Mouse (Mus musculus) midbrain, embryonic 16.5 days (tissue): Measurements from ENCODE around the gene Rftn1. TPM values are rescaled to one million over a fixed set of nuclear protein-coding genes. Genes with fewer than 3 reads are reported as not detected.

Experiments
- ATAC-seq: fragments of 200-750 bp; cut with Nextera tagmentation; 2 replicates; pipeline ENCODE4 v1.8.0; 2017; ENCODE audit warnings: moderate TSS enrichment
- H3K27ac ChIP-seq: fragments of 300-500 bp; sonication (generic); 2 replicates; pipeline ENCODE4 v1.5.1; 2014; ENCODE audit warnings: mild to moderate bottlenecking, low read length, mixed read lengths
- H3K27me3 ChIP-seq: fragments of 300-500 bp; sonication (generic); 2 replicates; pipeline ENCODE4 v1.6.1; 2014; ENCODE audit warnings: low read depth, low read length, mixed read lengths; ENCODE audit not compliant: control insufficient read depth, insufficient read depth
- H3K36me3 ChIP-seq: fragments of 300-500 bp; sonication (generic); 2 replicates; pipeline ENCODE4 v1.6.1; 2014; ENCODE audit warnings: mild to moderate bottlenecking, low read length, moderate library complexity, mixed read lengths; ENCODE audit not compliant: control insufficient read depth, insufficient read depth
- H3K4me1 ChIP-seq: fragments of 300-500 bp; sonication (generic); 2 replicates; pipeline ENCODE4 v1.6.1; 2014; ENCODE audit warnings: mild to moderate bottlenecking, low read length, mixed read lengths; ENCODE audit not compliant: control insufficient read depth, insufficient read depth
- H3K4me2 ChIP-seq: fragments of 300-500 bp; sonication (generic); 2 replicates; pipeline ENCODE4 v1.6.1; 2014; ENCODE audit warnings: mild to moderate bottlenecking, low read length, mixed read lengths
- H3K4me3 ChIP-seq: fragments of 300-500 bp; sonication (generic); 2 replicates; pipeline ENCODE4 v1.5.1; 2014; ENCODE audit warnings: low read depth, mild to moderate bottlenecking, low read length, moderate library complexity, mixed read lengths
- H3K9ac ChIP-seq: fragments of 300-500 bp; sonication (generic); 2 replicates; pipeline ENCODE4 v1.6.1; 2014; ENCODE audit warnings: low read depth, low read length, mixed read lengths
- H3K9me3 ChIP-seq: fragments of 300-500 bp; sonication (generic); replicated peaks from 2 replicates; pipeline ENCODE4 v1.6.1; 2014; ENCODE audit warnings: mild to moderate bottlenecking, low read length, mixed read lengths; ENCODE audit not compliant: control insufficient read depth, poor library complexity, severe bottlenecking
- WGBS: fragments of 180-500 bp; shearing (Covaris S2); extraction: QIAGEN DNeasy Blood & Tissue Kit; methylation state at CpG from one replicate; pipeline ENCODE4 v1.1.7; 2014; 5-methylcytosine and 5-hydroxymethylcytosine counted together
- polyA plus RNA-seq: library from polyadenylated mRNA; unstranded; fragments of >200 nt; fragmentation: Nextera tagmentation; extraction: Ambion mirVana; gene quantifications from 2 replicates; pipeline ENCODE4 v1.2.1, GENCODE M21; 2015

The Rftn1 gene
- polyA plus RNA-seq, 1 experiment from 2014 or later = 28.2 TPM

DNA sequence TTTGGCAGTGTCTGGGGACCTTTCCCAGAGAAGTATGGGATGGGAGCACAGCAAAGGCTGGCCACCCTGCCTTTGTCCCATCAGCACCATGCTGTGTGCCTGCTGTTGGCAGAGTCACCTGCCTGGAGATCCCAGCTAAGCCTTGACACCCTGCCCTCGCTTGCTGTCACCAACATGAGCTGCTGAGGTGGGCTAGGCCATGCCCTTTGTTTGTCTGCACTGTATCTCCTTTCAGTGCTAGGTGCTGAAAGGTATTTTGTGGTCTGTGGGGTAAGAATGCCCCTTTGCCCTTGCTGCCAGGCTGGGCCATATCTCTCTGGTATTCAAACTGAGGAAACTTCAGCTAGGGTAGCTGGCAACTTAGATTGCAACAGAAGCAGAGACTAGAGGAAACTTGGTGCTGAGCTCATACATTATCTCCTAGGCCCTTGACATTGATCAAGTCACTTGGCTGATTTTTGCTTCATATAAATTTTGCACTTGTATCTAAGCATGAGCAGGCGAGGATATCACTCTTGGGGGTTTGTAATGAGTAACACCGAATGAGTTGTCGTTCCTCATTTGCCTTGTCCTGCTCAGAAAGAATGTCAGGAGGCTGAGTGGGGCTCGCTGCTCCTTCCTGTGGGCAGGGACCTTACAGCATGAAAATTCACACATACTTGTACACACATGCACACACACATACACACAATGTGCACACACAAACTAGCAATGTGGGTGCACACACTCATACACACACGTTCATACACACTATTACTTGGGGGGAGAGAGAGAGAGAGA lies 207.7 kb downstream of the Rftn1 start:
- Histone ChIP-seq H3K36me3 (no peaks in the 10 kb centered on the region), H3K9ac (no peak overlapping the region), H3K4me1 (no peaks in the 10 kb centered on the region), H3K27me3 (no peaks in the 10 kb centered on the region), H3K27ac (no peak overlapping the region), H3K4me3 (no peak overlapping the region), H3K9me3 (peaks cover 4% of the 10 kb centered on the region; the same call in 1 of the 2 replicates), H3K4me2 (no peak overlapping the region)
- ATAC-seq = no peak
- 86% methylated on average over 6 of the region's 6 CpGs for WGBS

DNA sequence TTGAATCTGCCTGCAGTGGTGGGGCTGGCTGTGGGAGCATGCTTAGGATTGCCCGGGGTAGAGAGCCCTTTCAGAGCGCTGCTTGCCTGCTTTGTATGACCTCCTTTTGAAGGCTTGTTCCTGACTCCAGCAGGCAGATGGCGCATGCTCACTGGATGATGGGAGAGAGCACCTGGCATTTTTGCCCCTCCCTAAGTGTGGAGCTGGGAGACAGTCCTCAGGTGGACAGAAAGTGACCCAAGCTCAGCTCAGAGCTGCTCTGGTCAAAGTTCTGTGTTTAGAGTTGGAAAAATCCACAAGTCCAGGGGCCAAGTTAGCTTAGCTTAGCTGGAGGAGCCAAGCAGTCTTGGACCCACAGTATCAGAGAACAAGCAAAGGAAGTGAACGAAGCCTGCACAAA lies 208.9 kb downstream of the Rftn1 start:
- Histone ChIP-seq H3K4me2 (no peak overlapping the region), H3K9ac (no peak overlapping the region), H3K27ac (no peak overlapping the region), H3K4me1 (0 out of 2 replicates have a peak, but pooled peaks cover 2% of the 10 kb centered on the region), H3K9me3 (peaks cover 4% of the 10 kb centered on the region; the same call in 1 of the 2 replicates), H3K27me3 (no peaks in the 10 kb centered on the region), H3K36me3 (no peaks in the 10 kb centered on the region), H3K4me3 (no peak overlapping the region)
- ATAC-seq = no peak
- 79% methylated on average over 4 of the region's 4 CpGs for WGBS

DNA sequence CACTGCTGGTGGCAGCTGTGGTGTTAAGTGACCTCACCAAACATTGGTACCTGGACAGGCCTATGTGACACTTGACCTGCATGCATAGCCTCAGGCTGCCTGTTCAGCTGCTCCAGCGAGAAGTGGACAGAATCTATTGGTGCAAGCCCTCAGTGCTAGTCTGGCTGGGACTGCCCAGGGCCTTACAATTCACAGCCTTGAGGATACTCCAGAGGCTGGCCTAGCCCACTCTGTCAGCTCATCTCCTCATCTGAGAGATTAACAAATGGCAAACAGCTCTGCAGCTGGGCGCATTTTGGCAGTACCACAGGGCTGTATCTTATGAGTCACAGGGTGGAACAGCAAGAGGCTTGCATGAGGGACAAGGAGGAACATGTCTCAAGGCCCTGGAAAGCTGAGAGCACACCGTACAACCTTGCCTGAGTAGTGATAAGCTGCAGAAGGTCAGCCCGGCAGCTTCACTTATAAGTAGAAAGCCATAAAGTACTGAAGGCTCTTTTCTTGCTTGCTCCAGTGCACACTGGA lies 210.7 kb downstream of the Rftn1 start:
- Histone ChIP-seq H3K9ac (no peak overlapping the region), H3K27me3 (no peaks in the 10 kb centered on the region), H3K9me3 (peaks cover 4% of the 10 kb centered on the region; the same call in 1 of the 2 replicates), H3K36me3 (no peaks in the 10 kb centered on the region), H3K4me3 (no peak overlapping the region), H3K27ac (no peak overlapping the region), H3K4me1 (0 out of 2 replicates have a peak, but pooled peaks cover 2% of the 10 kb centered on the region), H3K4me2 (no peak overlapping the region)
- ATAC-seq = no peak
- 96% methylated on average over 4 of the region's 4 CpGs for WGBS

DNA sequence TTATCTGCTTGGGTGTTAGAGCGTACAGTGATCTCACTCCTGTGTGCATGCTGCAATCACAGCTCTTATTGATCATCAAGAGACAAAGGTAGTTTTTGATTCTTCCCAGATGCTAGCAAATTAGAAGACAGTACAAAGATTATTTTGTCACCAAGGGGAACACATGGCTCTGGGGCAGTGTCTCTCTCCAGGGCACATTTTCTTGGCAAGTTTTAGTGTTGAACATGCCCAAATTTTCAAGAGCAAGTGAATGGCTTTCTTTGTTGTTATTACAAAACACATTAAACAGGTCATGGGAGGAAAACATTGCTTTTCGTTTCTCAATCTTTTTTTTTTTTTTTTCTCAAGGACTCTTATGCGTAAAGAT lies 213.1 kb downstream of the Rftn1 start:
- no peak for ATAC-seq
- no peak overlapping the region for H3K4me3 ChIP-seq
- 55% methylated on average over 3 of the region's 3 CpGs for WGBS
- H3K36me3 ChIP-seq = no peaks in the 10 kb centered on the region
- 0 out of 2 replicates have a peak, but pooled peaks cover 2% of the 10 kb centered on the region for H3K4me1 ChIP-seq
- H3K9me3 ChIP-seq = peaks cover 4% of the 10 kb centered on the region; the same call in 1 of the 2 replicates
- no peak overlapping the region for H3K4me2 ChIP-seq
- H3K27me3 ChIP-seq = no peaks in the 10 kb centered on the region
- 0 out of 2 replicates have a peak overlapping the region, but pooled peaks have one; percentile 0 for H3K27ac ChIP-seq
- no peak overlapping the region for H3K9ac ChIP-seq

DNA sequence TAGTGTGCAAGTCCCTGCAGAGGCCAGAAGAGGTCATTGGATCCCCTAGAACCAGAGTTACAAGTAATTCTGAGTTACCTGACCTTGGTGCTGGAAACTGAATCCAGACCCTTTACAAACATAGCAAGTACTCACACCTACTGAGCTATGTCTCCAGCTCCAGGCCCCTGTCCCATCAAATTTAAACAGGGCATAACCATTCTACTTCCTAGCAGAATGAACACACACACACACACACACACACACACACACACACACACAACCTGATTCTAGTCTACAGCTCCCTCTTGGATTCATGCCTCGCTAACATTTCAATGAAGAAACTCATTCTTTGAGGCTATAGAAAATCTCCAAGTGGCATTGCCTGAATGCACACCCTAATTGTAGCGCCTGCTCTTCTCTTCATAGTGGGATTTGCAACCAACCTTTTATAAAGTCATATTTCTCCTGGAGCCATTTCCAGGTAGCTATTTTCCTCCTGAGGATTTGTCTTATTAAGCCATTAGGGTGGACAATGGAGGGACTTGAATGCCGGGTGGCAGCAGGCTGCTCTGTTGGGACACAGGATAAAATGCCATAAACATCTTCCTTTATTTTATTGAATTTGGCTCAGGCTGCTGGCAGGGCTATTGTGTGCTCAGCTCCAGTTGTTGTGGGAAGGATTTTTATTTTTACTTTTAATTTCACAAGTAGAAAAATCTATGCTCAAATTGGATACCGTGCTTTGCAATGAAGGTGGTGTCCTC lies 213.6 kb downstream of the Rftn1 start:
- no peaks in the 10 kb centered on the region for H3K36me3 ChIP-seq
- 0 out of 2 replicates have a peak overlapping the region, but pooled peaks have one; percentile 0 for H3K27ac ChIP-seq
- ATAC-seq = no peak
- H3K4me3 ChIP-seq = no peak overlapping the region
- peaks cover 4% of the 10 kb centered on the region; the same call in 1 of the 2 replicates for H3K9me3 ChIP-seq
- H3K9ac ChIP-seq = no peak overlapping the region
- H3K27me3 ChIP-seq = no peaks in the 10 kb centered on the region
- H3K4me1 ChIP-seq = 0 out of 2 replicates have a peak, but pooled peaks cover 2% of the 10 kb centered on the region
- H3K4me2 ChIP-seq = no peak overlapping the region
- WGBS = 49% methylated on average over 4 of the region's 4 CpGs

DNA sequence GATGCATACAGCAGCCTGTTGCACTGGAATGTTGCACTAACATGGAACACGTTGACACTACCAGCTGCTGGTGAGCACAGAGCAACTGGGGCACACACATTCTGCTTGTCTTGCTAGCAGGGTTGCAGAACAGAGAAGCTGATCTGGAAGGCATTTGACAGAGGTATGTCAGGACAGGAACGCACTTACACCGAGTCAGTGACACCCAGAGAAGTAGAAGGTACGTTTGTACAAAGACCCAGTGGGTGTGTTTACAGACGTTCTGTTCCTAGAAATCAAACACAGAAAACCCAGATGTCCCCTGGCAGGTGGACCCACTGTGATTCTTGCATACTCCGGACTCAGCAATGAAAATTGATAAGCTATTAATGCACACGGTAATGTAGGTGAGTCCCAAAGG lies 215.0 kb downstream of the Rftn1 start:
- WGBS = 68% methylated on average over 7 of the region's 7 CpGs
- no peak overlapping the region for H3K9ac ChIP-seq

DNA sequence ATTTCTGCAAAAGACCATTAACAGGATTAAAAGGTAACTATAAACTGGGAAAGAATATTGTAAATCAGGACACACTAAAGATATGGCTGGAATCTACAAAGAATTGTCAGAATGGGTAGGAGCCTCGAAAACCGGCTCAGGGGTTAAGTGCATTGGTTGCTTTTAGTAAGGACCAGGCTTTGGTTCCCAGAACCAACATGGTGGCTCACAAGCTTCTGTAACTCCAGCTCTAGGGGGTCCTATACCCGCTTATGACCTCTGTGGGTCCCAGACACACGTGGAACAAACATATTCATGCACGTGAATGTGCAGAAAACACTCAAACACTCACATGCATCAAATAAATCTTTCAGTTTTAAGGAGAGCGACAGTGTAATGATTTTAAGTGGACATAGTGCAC lies 215.5 kb downstream of the Rftn1 start:
- Histone ChIP-seq H3K27me3 (no peaks in the 10 kb centered on the region), H3K9ac (no peak overlapping the region), H3K9me3 (peaks cover 6% of the 10 kb centered on the region), H3K4me2 (no peak overlapping the region), H3K4me3 (no peak overlapping the region), H3K4me1 (0 out of 2 replicates have a peak, but pooled peaks cover 2% of the 10 kb centered on the region), H3K36me3 (no peaks in the 10 kb centered on the region), H3K27ac (no peak overlapping the region)
- WGBS = 86% methylated on average over 6 of the region's 6 CpGs
- ATAC-seq = no peak

More for the DNA sequence above, 215.0 kb downstream of the Rftn1 start:
- Histone ChIP-seq H3K9me3 (peaks cover 5% of the 10 kb centered on the region), H3K27me3 (no peaks in the 10 kb centered on the region), H3K4me1 (0 out of 2 replicates have a peak, but pooled peaks cover 2% of the 10 kb centered on the region), H3K36me3 (no peaks in the 10 kb centered on the region), H3K4me2 (no peak overlapping the region), H3K4me3 (no peak overlapping the region), H3K27ac (no peak overlapping the region)
- no peak for ATAC-seq

DNA sequence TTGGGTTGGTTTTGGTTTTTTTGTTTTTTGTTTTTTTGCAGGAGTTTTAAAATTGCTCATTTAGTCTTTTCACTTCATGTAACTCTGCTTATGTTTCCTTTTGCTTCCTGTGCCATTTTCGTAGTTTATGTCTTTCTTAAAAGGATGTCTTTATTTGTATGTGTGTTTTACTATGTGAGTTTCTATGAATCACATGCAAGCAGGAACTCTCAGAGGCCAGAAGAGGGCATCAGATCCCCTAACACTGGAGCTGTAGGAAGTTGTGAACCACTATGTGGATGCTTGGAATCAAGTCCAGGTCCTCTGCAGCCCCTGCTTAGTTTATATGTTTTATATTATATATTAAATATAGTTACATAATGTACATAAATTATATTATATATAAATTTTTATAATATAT lies 218.3 kb downstream of the Rftn1 start:
- Histone ChIP-seq H3K4me1 (0 out of 2 replicates have a peak, but pooled peaks cover 2% of the 10 kb centered on the region), H3K9ac (no peak overlapping the region), H3K4me3 (no peak overlapping the region), H3K36me3 (no peaks in the 10 kb centered on the region), H3K27ac (no peak overlapping the region), H3K4me2 (no peak overlapping the region), H3K27me3 (no peaks in the 10 kb centered on the region; the same call in 1 of the 2 replicates), H3K9me3 (peaks cover 8% of the 10 kb centered on the region)
- ATAC-seq = no peak
- WGBS = 89% methylated on average over 1 of the region's 1 CpGs
